In genomic region chr6:128799896-128800270, GRCm38 (mm10) we compare ENCODE assay signal across 7 mouse cellular contexts. TPM values are rescaled to one million over a fixed set of nuclear protein-coding genes. Genes with fewer than 3 reads are reported as not detected.
DNase-seq lines count a peak whose midpoint lies in the region; ATAC-seq and TF ChIP-seq lines count a peak whose summit lies in the region.

No protein-coding gene starts in this region.

- no peak for TF ChIP-seq POLR2A in spleen, adult 2 months (IDR thresholded peaks at IDR 0.05; ENCODE audit: low read depth, low read length)
- no peak for TF ChIP-seq POLR2A in embryonic fibroblast, embryonic 13.5 days (IDR thresholded peaks at IDR 0.05; ENCODE audit: low read depth, low read length)
- no peak for TF ChIP-seq POLR2A in limb, embryonic 14.5 days (IDR thresholded peaks at IDR 0.05; ENCODE audit: borderline replicate concordance, extremely low read depth, insufficient read depth, insufficient read length)

- peaks cover 22% of the 10 kb centered on the region; the same call in 1 of the 2 replicates for H3K4me1 ChIP-seq in spleen, adult 2 months (ENCODE audit: control insufficient read depth, insufficient read depth, insufficient read length)
- no peaks in the 10 kb centered on the region for H3K4me1 ChIP-seq in embryonic fibroblast, embryonic 13.5 days (ENCODE audit: control insufficient read depth, insufficient read depth, low read length)
- no peaks in the 10 kb centered on the region for H3K4me1 ChIP-seq in limb, embryonic 14.5 days (ENCODE audit: control insufficient read depth, insufficient read depth, low read length)
- H3K4me1 ChIP-seq in stomach, embryonic 16.5 days (ENCODE audit: control insufficient read depth, insufficient read depth, low read length), result peaks cover 13% of the 10 kb centered on the region

- ATAC-seq in limb, embryonic 14.5 days (ENCODE audit: low FRiP score, low read depth), result no peak
- no peak for ATAC-seq in stomach, embryonic 16.5 days (ENCODE audit: insufficient read depth, low FRiP score)

- H3K36me3 ChIP-seq in spleen, adult 2 months (ENCODE audit: control insufficient read depth, insufficient read depth, low read length), result no peaks in the 10 kb centered on the region
- no peaks in the 10 kb centered on the region for H3K36me3 ChIP-seq in limb, embryonic 14.5 days (ENCODE audit: control insufficient read depth, insufficient read depth, low read length)
- H3K36me3 ChIP-seq in stomach, embryonic 16.5 days (ENCODE audit: control insufficient read depth, insufficient read depth, low read length), result no peaks in the 10 kb centered on the region

- H3K27ac ChIP-seq in spleen, adult 2 months (ENCODE audit: insufficient read depth, low read length), result no peak overlapping the region
- H3K27ac ChIP-seq in embryonic fibroblast, embryonic 13.5 days (ENCODE audit: insufficient read depth, low read length), result no peak overlapping the region
- H3K27ac ChIP-seq in limb, embryonic 14.5 days (replicated peaks; ENCODE audit: low read depth, low read length), result no peak overlapping the region
- H3K27ac ChIP-seq in stomach, embryonic 16.5 days (ENCODE audit: low read length), result no peak overlapping the region

- H3K4me3 ChIP-seq in spleen, adult 2 months (ENCODE audit: extremely low read depth, insufficient read depth, insufficient read length), result peak overlapping the region; percentile 92
- peak overlapping the region; percentile 66 for H3K4me3 ChIP-seq in embryonic fibroblast, embryonic 13.5 days (ENCODE audit: insufficient read depth, low read length)
- peak overlapping the region; percentile 57 for H3K4me3 ChIP-seq in limb, embryonic 14.5 days (replicated peaks; ENCODE audit: low read length)
- peak overlapping the region; percentile 67 for H3K4me3 ChIP-seq in stomach, embryonic 16.5 days (replicated peaks; ENCODE audit: low read length)

- no peaks in the 10 kb centered on the region for H3K9me3 ChIP-seq in limb, embryonic 14.5 days (ENCODE audit: control insufficient read depth, low read length)
- H3K9me3 ChIP-seq in stomach, embryonic 16.5 days (replicated peaks; ENCODE audit: control insufficient read depth, low read length), result no peaks in the 10 kb centered on the region

- peak overlapping the region; percentile 70; the same call in 1 of the 2 replicates for H3K9ac ChIP-seq in limb, embryonic 14.5 days (ENCODE audit: low read depth, low read length, severe bottlenecking)
- H3K9ac ChIP-seq in stomach, embryonic 16.5 days (ENCODE audit: low read length), result peak overlapping the region; percentile 61

- TF ChIP-seq CTCF in spleen, adult 2 months (IDR thresholded peaks at IDR 0.05; ENCODE audit: extremely low read depth, insufficient read depth, insufficient read length, insufficient replicate concordance), result no peak
- TF ChIP-seq CTCF in embryonic fibroblast, embryonic 13.5 days (IDR thresholded peaks at IDR 0.05; ENCODE audit: borderline replicate concordance, insufficient read depth, low read length), result no peak

- H3K27me3 ChIP-seq in spleen, adult 2 months (ENCODE audit: control insufficient read depth, insufficient read depth, low read length), result no peaks in the 10 kb centered on the region
- no peaks in the 10 kb centered on the region for H3K27me3 ChIP-seq in limb, embryonic 14.5 days (ENCODE audit: control insufficient read depth, insufficient read depth, low read length)
- H3K27me3 ChIP-seq in stomach, embryonic 16.5 days (ENCODE audit: control insufficient read depth, insufficient read depth, low read length), result no peaks in the 10 kb centered on the region

- WGBS in spleen, adult 2 months, result 35% methylated on average over 7 of the region's 7 CpGs
- WGBS in limb, embryonic 14.5 days, result 22% methylated on average over 7 of the region's 7 CpGs
- 20% methylated on average over 7 of the region's 7 CpGs for WGBS in stomach, embryonic 16.5 days

- H3K4me2 ChIP-seq in limb, embryonic 14.5 days (replicated peaks; ENCODE audit: low read depth, low read length, severe bottlenecking), result peak overlapping the region; percentile 44
- H3K4me2 ChIP-seq in stomach, embryonic 16.5 days (ENCODE audit: low read depth, low read length), result peak overlapping the region; percentile 58

- DNase-seq in spleen, adult 2 months (ENCODE audit: low read depth in 1 of 2, low spot score in 2 of 2), result no peak
- DNase-seq in spleen, postnatal 10 days (ENCODE audit: low spot score in 2 of 2), result no peak
- DNase-seq in limb, embryonic 14.5 days (ENCODE audit: low spot score), result no peak
- DNase-seq in right cerebral cortex, postnatal 10 days (ENCODE audit: low spot score in 2 of 2), result no peak
- DNase-seq in cerebellum, postnatal 4 days (ENCODE audit: low spot score in 2 of 2), result no peak

RNA-seq across cellular contexts. Expression of gene Klrb1c, which starts 10.9 kb away (rescaled TPM):
- 3.0 and 8.5 TPM in 2 replicates for polyA plus RNA-seq in spleen, adult 2 months (2012; rRNA removed)
- not detected in 2 replicates for polyA plus RNA-seq in embryonic fibroblast, embryonic 13.5 days (2011; ENCODE audit: insufficient read length, low read depth, missing spikeins)
- polyA plus RNA-seq in limb, embryonic 14.5 days (2012; rRNA removed), result 0.15 TPM in 1 of 2 replicates, not detected in the other
- 0.14 TPM in 1 of 2 replicates, not detected in the other for polyA plus RNA-seq in limb, embryonic 14.5 days (2014; fragmentation: Nextera tagmentation; extraction: Ambion mirVana)
- 0.25 and 0.27 TPM in 2 replicates for polyA plus RNA-seq in stomach, embryonic 16.5 days (2015; fragmentation: Nextera tagmentation; extraction: Ambion mirVana)

RNA-seq across cellular contexts. Expression of gene Gm44511, which starts 26.2 kb away (rescaled TPM):
- polyA plus RNA-seq in spleen, adult 2 months (2012; rRNA removed), result 0.23 and 0.53 TPM in 2 replicates
- polyA plus RNA-seq in embryonic fibroblast, embryonic 13.5 days (2011; ENCODE audit: insufficient read length, low read depth, missing spikeins), result not detected in 2 replicates
- 0.33 TPM in 1 of 2 replicates, not detected in the other for polyA plus RNA-seq in limb, embryonic 14.5 days (2012; rRNA removed)
- polyA plus RNA-seq in limb, embryonic 14.5 days (2014; fragmentation: Nextera tagmentation; extraction: Ambion mirVana), result not detected in 2 replicates
- 0.44 TPM in 1 of 2 replicates, not detected in the other for polyA plus RNA-seq in stomach, embryonic 16.5 days (2015; fragmentation: Nextera tagmentation; extraction: Ambion mirVana)

RNA-seq across cellular contexts. Expression of gene Klrb1b, which starts 26.2 kb away (rescaled TPM):
- 0.62 and 1.7 TPM in 2 replicates for polyA plus RNA-seq in spleen, adult 2 months (2012; rRNA removed)
- polyA plus RNA-seq in embryonic fibroblast, embryonic 13.5 days (2011; ENCODE audit: insufficient read length, low read depth, missing spikeins), result not detected in 2 replicates
- 0.12 and 0.40 TPM in 2 replicates for polyA plus RNA-seq in limb, embryonic 14.5 days (2012; rRNA removed)
- polyA plus RNA-seq in limb, embryonic 14.5 days (2014; fragmentation: Nextera tagmentation; extraction: Ambion mirVana), result 0.23 and 0.39 TPM in 2 replicates
- 0.56 and 0.81 TPM in 2 replicates for polyA plus RNA-seq in stomach, embryonic 16.5 days (2015; fragmentation: Nextera tagmentation; extraction: Ambion mirVana)
